Mouse (Mus musculus) liver, embryonic 14.5 days (tissue): Measurements from ENCODE around the gene Bmp4. TPM values are rescaled to one million over a fixed set of nuclear protein-coding genes. Genes with fewer than 3 reads are reported as not detected.

Experiments used
- ATAC-seq: fragments of 200-750 bp; cut with Nextera tagmentation; 2 replicates; pipeline ENCODE4 v1.8.0; 2017; ENCODE audit warnings: moderate number of reproducible peaks, mild to moderate bottlenecking, moderate library complexity; ENCODE audit not compliant: insufficient read depth
- DNase-seq, 3 experiments: peaks; one replicate each; pipeline ENCODE4 v3.0.0-alpha.2; 2012 to 2013; ENCODE audit warnings: low read depth in 3 of 3, low spot score in 3 of 3
- H3K27ac ChIP-seq: fragments of 300-500 bp; sonication (generic); 2 replicates; pipeline ENCODE4 v1.5.1; 2014; ENCODE audit warnings: moderate library complexity, mild to moderate bottlenecking, control low read depth, inconsistent platforms
- H3K27me3 ChIP-seq: fragments of 300-500 bp; sonication (generic); 2 replicates; pipeline ENCODE4 v1.6.1; 2014; ENCODE audit warnings: mild to moderate bottlenecking, low read length, moderate library complexity; ENCODE audit not compliant: control insufficient read depth, insufficient read depth
- H3K36me3 ChIP-seq: fragments of 300-500 bp; sonication (generic); replicated peaks from 2 replicates; pipeline ENCODE4 v1.6.1; 2014; ENCODE audit warnings: low read depth; ENCODE audit not compliant: control insufficient read depth, insufficient read depth
- H3K4me1 ChIP-seq, 2 experiments: fragments of 200-500 bp in 1 of 2; fragments of 300-500 bp in 1 of 2; sonication (generic) in 1 of 2; replicated peaks; 2 replicates each; pipeline ENCODE4 v1.6.1; 2012 to 2014; ENCODE audit warnings: antibody characterized with exemption in 1 of 2, inconsistent platforms in 1 of 2, low read length in 1 of 2; ENCODE audit not compliant: control insufficient read depth in 2 of 2, insufficient read depth in 2 of 2
- H3K4me2 ChIP-seq: fragments of 300-500 bp; sonication (generic); 2 replicates; pipeline ENCODE4 v1.6.1; 2014; ENCODE audit warnings: low read depth, mild to moderate bottlenecking, control low read depth, moderate library complexity
- H3K4me3 ChIP-seq, 2 experiments: fragments of 200-500 bp in 1 of 2; fragments of 300-500 bp in 1 of 2; sonication (generic) in 1 of 2; 2 replicates each; pipeline ENCODE4 v1.5.1; 2012 to 2014; ENCODE audit warnings: low read depth in 2 of 2, low read length in 2 of 2, mild to moderate bottlenecking in 2 of 2, control low read depth in 1 of 2, inconsistent platforms in 1 of 2, moderate library complexity in 1 of 2; ENCODE audit not compliant: insufficient read depth in 1 of 2
- H3K9ac ChIP-seq: fragments of 300-500 bp; sonication (generic); replicated peaks from 2 replicates; pipeline ENCODE4 v1.6.1; 2014; ENCODE audit warnings: mild to moderate bottlenecking, control low read depth, moderate library complexity
- H3K9me3 ChIP-seq: fragments of 300-500 bp; sonication (generic); 2 replicates; pipeline ENCODE4 v1.6.1; 2016; ENCODE audit warnings: low read length, mixed read lengths; ENCODE audit not compliant: control insufficient read depth
- CTCF ChIP-seq: IDR thresholded peaks from 2 replicates; pipeline ENCODE4 v1.5.1; 2016; ENCODE audit warnings: antibody characterized with exemption, low read depth, control low read depth
- EP300 ChIP-seq: IDR thresholded peaks from 2 replicates; pipeline ENCODE4 v1.6.1; 2016; ENCODE audit warnings: antibody characterized with exemption, low read depth
- WGBS: fragments of 180-500 bp; shearing (Covaris S2); extraction: QIAGEN DNeasy Blood & Tissue Kit; methylation state at CpG from one replicate; pipeline ENCODE4 v1.1.7; 2014; ENCODE audit not compliant: insufficient replicate concordance; 5-methylcytosine and 5-hydroxymethylcytosine counted together
- polyA plus RNA-seq, 2 experiments: library from polyadenylated mRNA; depleted of rRNA in 1 of 2; stranded (reverse) in 1 of 2; unstranded in 1 of 2; fragments of >200 nt; fragmentation: Nextera tagmentation in 1 of 2; extraction: Ambion mirVana in 1 of 2; gene quantifications; 2 replicates each; pipeline versions ENCODE4 v1.2.1 to v1.2.3; 2012 to 2014

The Bmp4 gene
- polyA plus RNA-seq, 2 experiments, result 0.43 to 0.68 TPM

- Histone ChIP-seq H3K27ac (no peak overlapping the region), H3K4me1 (no peaks in the 10 kb centered on the region), H3K27me3 (no peaks in the 10 kb centered on the region), H3K9me3 (no peaks in the 10 kb centered on the region), H3K36me3 (no peaks in the 10 kb centered on the region), H3K4me2 (no peak overlapping the region), H3K4me3 (no peak overlapping the region), H3K9ac (no peak overlapping the region)
- 60% methylated on average over 3 of the region's 3 CpGs for WGBS
- TF ChIP-seq CTCF (no peak), EP300 (no peak)
- DNase-seq (no peak), ATAC-seq (no peak)
Observed at GRCm38 (mm10) chr14:46421823-46422222, 31.4 kb upstream of the Bmp4 start.

- H3K27ac ChIP-seq, result no peak overlapping the region
- H3K4me3 ChIP-seq, result no peak overlapping the region
- H3K9ac ChIP-seq, result no peak overlapping the region
- WGBS, result 54% methylated on average over 11 of the region's 11 CpGs
- ATAC-seq (no peak), DNase-seq (no peak)
- H3K36me3 ChIP-seq, result no peaks in the 10 kb centered on the region
- no peaks in the 10 kb centered on the region for H3K9me3 ChIP-seq
- no peak for TF ChIP-seq CTCF
- no peaks in the 10 kb centered on the region for H3K27me3 ChIP-seq
- no peaks in the 10 kb centered on the region for H3K4me1 ChIP-seq
- no peak overlapping the region for H3K4me2 ChIP-seq
Observed at GRCm38 (mm10) chr14:46419269-46419668, 28.8 kb upstream of the Bmp4 start.

DNA sequence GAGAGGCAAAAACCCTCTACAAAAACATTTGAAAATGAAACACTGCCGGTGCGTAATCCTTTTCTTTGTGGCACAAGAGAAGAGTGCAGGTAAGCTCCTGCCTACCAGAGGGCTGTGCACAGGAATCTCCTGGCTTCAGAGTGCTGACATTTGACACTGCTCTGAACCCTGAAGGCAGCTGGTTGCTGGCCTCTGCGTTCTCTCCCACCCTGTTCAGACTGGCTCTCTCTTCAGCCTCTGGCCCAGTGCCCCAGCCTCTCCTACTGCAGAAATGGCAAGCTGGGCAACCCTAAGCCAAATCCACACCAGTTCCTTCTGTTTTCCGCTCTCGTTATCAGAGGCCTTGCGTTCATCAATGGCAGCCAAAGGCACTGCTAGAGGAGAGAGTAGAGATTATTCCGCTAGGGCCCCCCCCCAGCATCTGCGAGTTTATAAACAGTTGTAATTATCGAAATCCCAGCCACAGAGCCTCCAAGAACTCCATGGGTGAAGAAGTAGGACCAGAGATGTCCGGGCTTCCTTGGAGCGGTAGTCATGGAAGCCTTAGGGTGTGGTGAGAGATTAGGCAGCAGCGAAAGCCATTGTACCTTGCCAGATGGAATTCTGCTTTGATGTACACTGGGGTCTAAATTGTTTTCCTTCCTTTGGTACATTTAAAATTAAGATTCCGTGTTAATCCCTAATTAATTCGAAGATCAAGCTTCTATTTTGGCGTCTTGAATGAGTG lies 28.1 kb upstream of the Bmp4 start:
- DNase-seq, result no peak
- TF ChIP-seq EP300, result no peak
- no peak for TF ChIP-seq CTCF
- Histone ChIP-seq H3K27me3 (no peaks in the 10 kb centered on the region), H3K27ac (no peak overlapping the region), H3K4me2 (no peak overlapping the region), H3K4me1 (no peaks in the 10 kb centered on the region), H3K36me3 (no peaks in the 10 kb centered on the region), H3K4me3 (no peak overlapping the region), H3K9me3 (no peaks in the 10 kb centered on the region), H3K9ac (no peak overlapping the region)
- WGBS, result 75% methylated on average over 15 of the region's 15 CpGs
- ATAC-seq, result no peak

GRCm38 (mm10) chr14:46412497-46413000 lies 22.1 kb upstream of the Bmp4 start:
- DNase-seq (no peak), ATAC-seq (no peak)
- H3K4me2 ChIP-seq, result no peak overlapping the region
- no peaks in the 10 kb centered on the region for H3K9me3 ChIP-seq
- H3K4me3 ChIP-seq, result no peak overlapping the region
- no peak overlapping the region for H3K9ac ChIP-seq
- no peaks in the 10 kb centered on the region for H3K36me3 ChIP-seq
- no peak for TF ChIP-seq EP300
- TF ChIP-seq CTCF, result no peak
- 63% methylated on average over 7 of the region's 7 CpGs for WGBS
- H3K4me1 ChIP-seq, result peaks cover 0 to 4% of the 10 kb centered on the region in 2 experiments; a peak in 1 of 4 replicates
- no peak overlapping the region for H3K27ac ChIP-seq
- no peaks in the 10 kb centered on the region for H3K27me3 ChIP-seq

- TF ChIP-seq EP300 (no peak), CTCF (no peak)
- Histone ChIP-seq H3K4me1 (peaks cover 0 to 4% of the 10 kb centered on the region in 2 experiments; a peak in 1 of 4 replicates), H3K9me3 (no peaks in the 10 kb centered on the region), H3K27me3 (no peaks in the 10 kb centered on the region), H3K4me2 (no peak overlapping the region), H3K27ac (no peak overlapping the region), H3K36me3 (no peaks in the 10 kb centered on the region), H3K9ac (no peak overlapping the region), H3K4me3 (no peak overlapping the region)
- ATAC-seq, result no peak
- WGBS, result 16% methylated on average over 4 of the region's 4 CpGs
- DNase-seq, result no peak
Observed at GRCm38 (mm10) chr14:46410557-46411120, 20.2 kb upstream of the Bmp4 start.
